Mouse (Mus musculus) megakaryocyte-erythroid progenitor cell, adult 5-6 weeks (primary cell): ENCODE data around the gene Tchp. TPM values are rescaled to one million over a fixed set of nuclear protein-coding genes. Genes with fewer than 3 reads are reported as not detected.
A peak's percentile ranks its signal among the peaks of the same experiment; 100 is the strongest.

ENCODE experiments used
- ATAC-seq: replicated peaks from 2 replicates; pipeline ENCODE4 v1.8.0; 2016; ENCODE audit warnings: mild to moderate bottlenecking, inconsistent platforms; ENCODE audit not compliant: severe bottlenecking, poor library complexity, low FRiP score, low TSS enrichment
- total RNA-seq, 2 experiments: library from RNA; stranded (forward) in 1 of 2; stranded (reverse) in 1 of 2; fragments of 200-1000, 215-1000 nt in 1 of 2; fragments of >200 nt in 1 of 2; fragmentation: Nextera tagmentation in 1 of 2; gene quantifications; 2 replicates each; pipeline ENCODE4 v1.2.3; 2014 to 2017

Gene Tchp
- total RNA-seq, 2 experiments from 2014 or later, result 11.8 to 19.9 TPM

GRCm38 (mm10) chr5:114690633-114691567 is 16.7 kb upstream of the Tchp start, which contains the start of gene Gltp:
TSS of gene Gltp (minus strand) at chr5:114690984.
- peak; percentile 89 for ATAC-seq

- ATAC-seq, result no peak
These were observed 11.8 kb upstream of the Tchp start for GRCm38 (mm10) chr5:114695775-114696174.

GRCm38 (mm10) chr5:114696939-114697338 is 10.6 kb upstream of the Tchp start:
- ATAC-seq, result no peak

GRCm38 (mm10) chr5:114698044-114698746 is 9.4 kb upstream of the Tchp start:
- no peak for ATAC-seq

GRCm38 (mm10) chr5:114699015-114699414 is 8.5 kb upstream of the Tchp start:
- ATAC-seq, result no peak

- ATAC-seq, result peak; percentile 90
These were observed 4.9 kb upstream of the Tchp start for GRCm38 (mm10) chr5:114702403-114703392.

GRCm38 (mm10) chr5:114708491-114708890 is 931 bp downstream of the Tchp start:
- no peak for ATAC-seq

- ATAC-seq, result no peak
These were observed 1.8 kb downstream of the Tchp start for GRCm38 (mm10) chr5:114709357-114709756.

- no peak for ATAC-seq
These were observed 7.0 kb downstream of the Tchp start for GRCm38 (mm10) chr5:114714551-114714950.

- ATAC-seq, result no peak
These were observed 9.7 kb downstream of the Tchp start for GRCm38 (mm10) chr5:114717292-114717691.

GRCm38 (mm10) chr5:114717937-114718336 is 10.4 kb downstream of the Tchp start:
- ATAC-seq, result no peak

GRCm38 (mm10) chr5:114718483-114718882 is 10.9 kb downstream of the Tchp start:
- ATAC-seq, result no peak

- no peak for ATAC-seq
These were observed 11.7 kb downstream of the Tchp start for GRCm38 (mm10) chr5:114719003-114719927.

- ATAC-seq, result no peak
These were observed 12.3 kb downstream of the Tchp start for GRCm38 (mm10) chr5:114719928-114720270.

- no peak for ATAC-seq
These were observed 13.2 kb downstream of the Tchp start for GRCm38 (mm10) chr5:114720784-114721183.

GRCm38 (mm10) chr5:114721969-114722368 is 14.4 kb downstream of the Tchp start:
- no peak for ATAC-seq

- no peak for ATAC-seq
These were observed 15.3 kb downstream of the Tchp start for GRCm38 (mm10) chr5:114722846-114723245.

GRCm38 (mm10) chr5:114728160-114728559 is 20.6 kb downstream of the Tchp start:
- no peak for ATAC-seq
